Mouse (Mus musculus) inflammation-experienced regulatory T-cells, adult 6 months (primary cell): ENCODE results near the gene Rps15. TPM values are rescaled to one million over a fixed set of nuclear protein-coding genes. Genes with fewer than 3 reads are reported as not detected.
"Not testable (repeated sequence)": the region's sequence is repeated elsewhere in the genome, so short reads cannot be mapped to it uniquely, and the experiment has no call there.

Source experiments
- ATAC-seq: one replicate; pipeline ENCODE4 v1.8.0; 2017
- polyA plus RNA-seq, 3 experiments: library from polyadenylated mRNA; unstranded; fragments of 100-300 nt; shearing (Covaris generic); gene quantifications; one replicate each; pipeline ENCODE4 v1.2.1; 2017

Rps15 gene
- polyA plus RNA-seq, result 1,000 to 10,000 TPM in 2 of 3 experiments, 100 to 1,000 TPM in 1; 970 to 1,806 (median 1,658) TPM

GRCm38 (mm10) chr10:80292251-80293146 lies at the start of gene Rps15:
TSS of gene Rps15 (plus strand) at chr10:80292453.
- ATAC-seq, result peak; percentile 89

- no peak for ATAC-seq
These were observed 49.6 kb upstream of the Rps15 start for GRCm38 (mm10) chr10:80242607-80243006.

- ATAC-seq, result no peak
These were observed 47.4 kb upstream of the Rps15 start for GRCm38 (mm10) chr10:80244791-80245399.

- ATAC-seq, result no peak
These were observed 46.7 kb upstream of the Rps15 start for GRCm38 (mm10) chr10:80245600-80245999.

GRCm38 (mm10) chr10:80247849-80248248 lies 44.4 kb upstream of the Rps15 start:
- no peak for ATAC-seq

GRCm38 (mm10) chr10:80248437-80248836 lies 43.8 kb upstream of the Rps15 start:
- not testable (repeated sequence) for ATAC-seq

GRCm38 (mm10) chr10:80248971-80249640 lies 43.1 kb upstream of the Rps15 start, which contains the start of gene Ndufs7:
TSS of gene Ndufs7 (plus strand) at chr10:80249121.
- ATAC-seq, result peak; percentile 82

GRCm38 (mm10) chr10:80250059-80250458 lies 42.2 kb upstream of the Rps15 start:
- ATAC-seq, result no peak

GRCm38 (mm10) chr10:80250573-80250972 lies 41.7 kb upstream of the Rps15 start:
- no peak for ATAC-seq

- no peak for ATAC-seq
These were observed 40.2 kb upstream of the Rps15 start for GRCm38 (mm10) chr10:80252011-80252410.

- ATAC-seq, result no peak
These were observed 39.6 kb upstream of the Rps15 start for GRCm38 (mm10) chr10:80252493-80253274.

- ATAC-seq, result no peak
These were observed 38.7 kb upstream of the Rps15 start for GRCm38 (mm10) chr10:80253551-80253950.

- no peak for ATAC-seq
These were observed 37.6 kb upstream of the Rps15 start for GRCm38 (mm10) chr10:80254331-80255297.

- no peak for ATAC-seq
These were observed 36.2 kb upstream of the Rps15 start for GRCm38 (mm10) chr10:80255881-80256535.

- ATAC-seq, result no peak
These were observed 34.3 kb upstream of the Rps15 start for GRCm38 (mm10) chr10:80257936-80258335.

- no peak for ATAC-seq
These were observed 33.3 kb upstream of the Rps15 start for GRCm38 (mm10) chr10:80258752-80259462.

GRCm38 (mm10) chr10:80259463-80259805 lies 32.8 kb upstream of the Rps15 start:
- no peak for ATAC-seq

GRCm38 (mm10) chr10:80259861-80260641 lies 32.2 kb upstream of the Rps15 start:
- no peak for ATAC-seq
